Mouse (Mus musculus): Measurements from ENCODE around the gene Bpifb4. TPM values are rescaled to one million over a fixed set of nuclear protein-coding genes. Genes with fewer than 3 reads are reported as not detected.

The Bpifb4 gene
- polyA plus RNA-seq, 1 experiment from 2014 or later = not detected

DNA sequence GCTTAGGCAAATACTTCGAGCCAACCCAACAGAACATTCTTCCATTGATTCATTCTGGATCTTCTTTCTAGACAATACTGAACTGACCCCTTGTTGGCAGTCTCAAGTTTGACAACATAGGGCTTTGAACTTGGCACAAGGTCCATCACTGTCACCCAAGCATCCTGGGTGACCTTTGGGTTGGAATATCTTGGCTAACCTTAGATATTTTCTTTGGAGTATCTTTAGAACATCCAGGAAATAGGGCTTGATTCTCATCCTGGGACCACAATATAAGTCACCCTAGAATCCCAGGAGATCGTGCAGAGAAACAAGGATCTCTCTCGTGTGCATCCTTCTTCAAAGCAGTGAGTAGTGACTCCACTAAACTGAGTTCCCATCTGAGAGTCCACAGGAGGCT, 70.0 kb downstream of the Bpifb4 start, which contains the start of gene Bpifa2:
Gene Bpifa2 (plus strand): TSS at position 301 of the 400 bp plus-strand sequence.
- Histone ChIP-seq H3K27ac (no peak within 1 kb of the TSS), H3K36me3 (replicated peaks) (no peaks in the 10 kb centered on the region), H3K27me3 (ENCODE audit: poor library complexity, severe bottlenecking) (no peaks in the 10 kb centered on the region), H3K4me1 (peaks cover 9% of the 10 kb centered on the region), H3K9me3 (no peaks in the 10 kb centered on the region), H3K4me3 (no peak within 1 kb of the TSS)
- DNase-seq (ENCODE audit: extremely low spot score, low spot score) = no peak
- WGBS = 90% methylated on average over 3 of the region's 3 CpGs

Other genes starting within 250 kb of the Bpifb4 start
- 0.07 TPM in 1 of 2 replicates, not detected in the other for gene Dnmt3c, start 241.6 kb upstream of the Bpifb4 start, polyA plus RNA-seq (2016; fragmentation: Nextera tagmentation; extraction: Ambion mirVana)
- 312 and 323 TPM in 2 replicates for gene Mapre1, start 196.9 kb upstream of the Bpifb4 start, polyA plus RNA-seq (2016; fragmentation: Nextera tagmentation; extraction: Ambion mirVana)
- gene Efcab8, start 158.3 kb upstream of the Bpifb4 start, polyA plus RNA-seq (2016; fragmentation: Nextera tagmentation; extraction: Ambion mirVana) = not detected in 2 replicates
- gene Sun5, start 67.1 kb upstream of the Bpifb4 start, polyA plus RNA-seq (2016; fragmentation: Nextera tagmentation; extraction: Ambion mirVana) = not detected in 2 replicates
- not detected in 2 replicates for gene Bpifb2, start 63.2 kb upstream of the Bpifb4 start, polyA plus RNA-seq (2016; fragmentation: Nextera tagmentation; extraction: Ambion mirVana)
- gene Bpifb6, start 37.8 kb upstream of the Bpifb4 start, polyA plus RNA-seq (2016; fragmentation: Nextera tagmentation; extraction: Ambion mirVana) = not detected in 2 replicates
- gene Bpifb3, start 20.0 kb upstream of the Bpifb4 start, polyA plus RNA-seq (2016; fragmentation: Nextera tagmentation; extraction: Ambion mirVana) = not detected in 2 replicates
- not detected in 2 replicates for gene Bpifa6, start 36.7 kb downstream of the Bpifb4 start, polyA plus RNA-seq (2016; fragmentation: Nextera tagmentation; extraction: Ambion mirVana)
- gene Bpifa2, start 70.1 kb downstream of the Bpifb4 start, polyA plus RNA-seq (2016; fragmentation: Nextera tagmentation; extraction: Ambion mirVana) = not detected in 2 replicates
- not detected in 2 replicates for gene Bpifa3, start 192.1 kb downstream of the Bpifb4 start, polyA plus RNA-seq (2016; fragmentation: Nextera tagmentation; extraction: Ambion mirVana)
- gene Bpifa1, start 204.7 kb downstream of the Bpifb4 start, polyA plus RNA-seq (2016; fragmentation: Nextera tagmentation; extraction: Ambion mirVana) = not detected in 2 replicates
- gene Bpifa5, start 224.4 kb downstream of the Bpifb4 start, polyA plus RNA-seq (2016; fragmentation: Nextera tagmentation; extraction: Ambion mirVana) = not detected in 2 replicates